Mouse (Mus musculus) liver, embryonic 11.5 days (tissue): Measurements from ENCODE around the gene Cacna1s. TPM values are rescaled to one million over a fixed set of nuclear protein-coding genes. Genes with fewer than 3 reads are reported as not detected.

ENCODE experiments used
- ATAC-seq: fragments of 200-750 bp; cut with Nextera tagmentation; replicated peaks from 2 replicates; pipeline ENCODE4 v1.8.0; 2017; ENCODE audit warnings: moderate number of reproducible peaks, mild to moderate bottlenecking, moderate TSS enrichment, moderate library complexity; ENCODE audit not compliant: low FRiP score
- DNase-seq: peaks from one replicate; pipeline ENCODE4 v3.0.0-alpha.2; 2017; ENCODE audit warnings: low spot score
- H3K27ac ChIP-seq: fragments of 300-500 bp; sonication (generic); 2 replicates; pipeline ENCODE4 v1.5.1; 2014; ENCODE audit warnings: mild to moderate bottlenecking, low read depth, low read length, control low read depth
- H3K27me3 ChIP-seq: fragments of 300-500 bp; sonication (generic); replicated peaks from 2 replicates; pipeline ENCODE4 v1.6.1; 2014; ENCODE audit warnings: low read length, mixed read lengths; ENCODE audit not compliant: control insufficient read depth, insufficient read depth
- H3K36me3 ChIP-seq: fragments of 300-500 bp; sonication (generic); 2 replicates; pipeline ENCODE4 v1.6.1; 2014; ENCODE audit warnings: mild to moderate bottlenecking, low read length, moderate library complexity, mixed read lengths; ENCODE audit not compliant: control insufficient read depth, insufficient read depth
- H3K4me1 ChIP-seq: fragments of 300-500 bp; sonication (generic); replicated peaks from 2 replicates; pipeline ENCODE4 v1.6.1; 2014; ENCODE audit warnings: low read length, mixed read lengths; ENCODE audit not compliant: control insufficient read depth, insufficient read depth
- H3K4me2 ChIP-seq: fragments of 300-500 bp; sonication (generic); 2 replicates; pipeline ENCODE4 v1.6.1; 2014; ENCODE audit warnings: mild to moderate bottlenecking, control low read depth, moderate library complexity
- H3K4me3 ChIP-seq: fragments of 300-500 bp; sonication (generic); 2 replicates; pipeline ENCODE4 v1.5.1; 2014; ENCODE audit warnings: low read depth, low read length, control low read depth
- H3K9ac ChIP-seq: fragments of 300-500 bp; sonication (generic); 2 replicates; pipeline ENCODE4 v1.6.1; 2014; ENCODE audit warnings: low read depth, low read length, control low read depth
- H3K9me3 ChIP-seq: fragments of 300-500 bp; sonication (generic); 2 replicates; pipeline ENCODE4 v1.6.1; 2016; ENCODE audit warnings: low read length, inconsistent platforms, mixed read lengths; ENCODE audit not compliant: control insufficient read depth
- WGBS: fragments of 180-500 bp; shearing (Covaris S2); extraction: QIAGEN DNeasy Blood & Tissue Kit; methylation state at CpG from one replicate; pipeline ENCODE4 v1.1.7; 2014; 5-methylcytosine and 5-hydroxymethylcytosine counted together
- polyA plus RNA-seq: library from polyadenylated mRNA; unstranded; fragments of >200 nt; fragmentation: Nextera tagmentation; extraction: Ambion mirVana; gene quantifications from 2 replicates; pipeline ENCODE4 v1.2.1, GENCODE M21; 2014

Cacna1s gene
- polyA plus RNA-seq, 1 experiment from 2014 or later: 0.45 TPM

DNA sequence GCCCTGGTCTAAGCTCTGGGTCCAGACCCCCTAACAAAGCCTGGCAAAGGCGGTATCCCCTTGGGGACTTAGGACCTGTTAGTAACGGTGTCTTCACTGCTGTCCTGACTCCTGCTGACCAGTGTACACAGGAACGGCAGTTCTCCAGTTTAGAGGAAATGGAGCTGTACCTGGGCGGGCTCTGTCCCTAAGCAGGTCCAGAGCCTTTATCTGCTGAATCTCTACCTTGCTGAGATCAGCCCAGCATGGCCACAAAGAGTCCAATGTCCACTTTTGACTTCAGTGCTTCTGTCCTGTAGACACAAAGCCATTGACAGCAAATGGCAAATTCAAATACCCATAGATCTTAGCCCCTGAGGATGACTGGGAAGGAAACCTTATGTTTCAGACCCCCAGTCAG lies 104.4 kb downstream of the Cacna1s start:
- no peaks in the 10 kb centered on the region for H3K9me3 ChIP-seq
- H3K4me2 ChIP-seq: no peak overlapping the region
- no peak for DNase-seq
- WGBS: 87% methylated on average over 4 of the region's 4 CpGs
- H3K9ac ChIP-seq: no peak overlapping the region
- ATAC-seq: no peak
- no peaks in the 10 kb centered on the region for H3K27me3 ChIP-seq
- H3K36me3 ChIP-seq: peaks cover 15% of the 10 kb centered on the region; the same call in 1 of the 2 replicates
- no peaks in the 10 kb centered on the region for H3K4me1 ChIP-seq
- H3K27ac ChIP-seq: no peak overlapping the region
- H3K4me3 ChIP-seq: no peak overlapping the region

DNA sequence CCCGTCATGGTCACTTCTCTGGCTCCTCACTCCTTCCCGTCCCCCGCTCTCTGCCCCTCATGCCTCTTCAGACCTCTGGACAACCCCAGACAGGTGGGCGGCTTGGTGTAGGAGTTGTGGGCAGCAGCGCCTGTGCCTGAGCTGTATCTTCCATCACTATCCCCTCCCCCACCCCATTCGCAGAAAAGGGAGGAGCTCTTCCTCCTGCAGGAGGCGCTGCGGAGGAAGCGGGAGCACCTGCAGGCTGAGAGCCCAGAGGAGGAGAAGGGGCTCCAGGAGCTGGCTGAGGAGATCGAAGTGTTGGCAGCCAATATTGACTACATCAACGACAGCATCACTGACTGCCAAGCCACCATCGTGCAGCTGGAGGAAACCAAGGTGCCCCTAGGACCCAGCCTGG lies 107.3 kb downstream of the Cacna1s start:
- Histone ChIP-seq H3K27me3 (no peaks in the 10 kb centered on the region), H3K36me3 (peaks cover 15% of the 10 kb centered on the region; the same call in 1 of the 2 replicates), H3K4me2 (no peak overlapping the region), H3K27ac (no peak overlapping the region), H3K4me1 (no peaks in the 10 kb centered on the region), H3K9ac (no peak overlapping the region), H3K9me3 (no peaks in the 10 kb centered on the region), H3K4me3 (no peak overlapping the region)
- ATAC-seq (no peak), DNase-seq (no peak)
- WGBS: 59% methylated on average over 12 of the region's 12 CpGs

GRCm38 (mm10) chr1:136160297-136160696 lies 107.7 kb downstream of the Cacna1s start:
- no peak for DNase-seq
- Histone ChIP-seq H3K4me3 (no peak overlapping the region), H3K9ac (no peak overlapping the region), H3K36me3 (peaks cover 15% of the 10 kb centered on the region; the same call in 1 of the 2 replicates), H3K4me2 (no peak overlapping the region), H3K9me3 (no peaks in the 10 kb centered on the region), H3K27ac (no peak overlapping the region), H3K27me3 (no peaks in the 10 kb centered on the region; the same call in 1 of the 2 replicates), H3K4me1 (no peaks in the 10 kb centered on the region)
- ATAC-seq: no peak
- WGBS: 90% methylated on average over 12 of the region's 12 CpGs

DNA sequence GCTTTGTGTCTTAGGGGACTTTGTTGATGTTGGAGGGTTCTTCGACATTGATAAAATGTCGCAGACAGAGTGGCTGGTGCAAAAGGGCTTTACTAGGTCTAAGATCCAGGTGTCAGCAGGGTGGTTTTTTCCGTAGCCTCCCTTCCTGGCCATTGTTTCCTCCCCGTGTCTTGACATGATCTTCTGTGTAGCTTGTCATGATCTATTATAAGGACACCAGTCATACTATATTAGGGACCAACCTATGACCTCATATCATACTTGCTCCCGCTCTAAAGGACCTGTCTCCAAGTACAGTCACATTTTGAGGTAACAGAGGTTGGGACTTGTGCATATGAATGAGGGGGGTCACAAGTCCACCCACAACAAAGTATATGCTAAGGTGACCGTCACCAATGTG lies 108.4 kb downstream of the Cacna1s start:
- H3K9ac ChIP-seq: no peak overlapping the region
- no peaks in the 10 kb centered on the region for H3K4me1 ChIP-seq
- DNase-seq: no peak
- H3K4me3 ChIP-seq: no peak overlapping the region
- H3K36me3 ChIP-seq: peaks cover 15% of the 10 kb centered on the region; the same call in 1 of the 2 replicates
- no peaks in the 10 kb centered on the region for H3K9me3 ChIP-seq
- H3K4me2 ChIP-seq: no peak overlapping the region
- WGBS: 86% methylated on average over 6 of the region's 6 CpGs
- no peak for ATAC-seq
- no peak overlapping the region for H3K27ac ChIP-seq
- no peaks in the 10 kb centered on the region; the same call in 1 of the 2 replicates for H3K27me3 ChIP-seq

GRCm38 (mm10) chr1:136161333-136161921 lies 108.9 kb downstream of the Cacna1s start:
- Histone ChIP-seq H3K4me3 (no peak overlapping the region), H3K36me3 (peaks cover 13% of the 10 kb centered on the region; the same call in 1 of the 2 replicates), H3K4me2 (no peak overlapping the region), H3K9me3 (no peaks in the 10 kb centered on the region), H3K27me3 (no peaks in the 10 kb centered on the region; the same call in 1 of the 2 replicates), H3K4me1 (no peaks in the 10 kb centered on the region), H3K27ac (no peak overlapping the region), H3K9ac (no peak overlapping the region)
- WGBS: 88% methylated on average over 7 of the region's 7 CpGs
- DNase-seq: no peak
- ATAC-seq: no peak

GRCm38 (mm10) chr1:136165436-136165835 lies 112.9 kb downstream of the Cacna1s start:
- Histone ChIP-seq H3K4me1 (no peaks in the 10 kb centered on the region), H3K9me3 (no peaks in the 10 kb centered on the region), H3K4me2 (no peak overlapping the region), H3K9ac (no peak overlapping the region), H3K4me3 (no peak overlapping the region), H3K27ac (no peak overlapping the region), H3K27me3 (no peaks in the 10 kb centered on the region; the same call in 1 of the 2 replicates), H3K36me3 (peaks cover 7% of the 10 kb centered on the region; the same call in 1 of the 2 replicates)
- DNase-seq: no peak
- ATAC-seq: no peak
- WGBS: 83% methylated on average over 2 of the region's 2 CpGs

DNA sequence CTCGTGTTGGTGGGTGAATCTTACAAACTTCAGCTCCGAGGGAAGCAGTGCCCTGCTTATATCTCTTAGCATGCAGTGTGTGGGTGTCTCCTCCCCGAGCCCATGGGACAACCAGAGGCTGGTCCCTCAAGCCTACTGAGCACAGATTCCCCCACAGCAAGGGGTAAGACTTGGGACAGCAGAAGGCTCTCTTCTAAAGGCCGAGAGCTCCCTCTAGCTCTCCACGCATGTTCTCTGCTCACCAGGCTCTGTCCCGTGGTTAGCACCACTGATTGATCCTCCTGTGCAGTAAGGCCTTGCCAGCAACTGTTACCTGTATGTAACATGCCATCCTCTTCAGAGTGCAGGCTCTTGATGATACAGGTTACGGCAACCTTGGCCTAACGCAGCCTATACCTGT lies 115.1 kb downstream of the Cacna1s start:
- DNase-seq: no peak
- Histone ChIP-seq H3K27me3 (no peaks in the 10 kb centered on the region; the same call in 1 of the 2 replicates), H3K9me3 (no peaks in the 10 kb centered on the region), H3K27ac (no peak overlapping the region), H3K36me3 (peaks cover 5% of the 10 kb centered on the region; the same call in 1 of the 2 replicates), H3K4me1 (0 out of 2 replicates have a peak, but pooled peaks cover under 1% of the 10 kb centered on the region), H3K9ac (no peak overlapping the region), H3K4me3 (no peak overlapping the region), H3K4me2 (no peak overlapping the region)
- 67% methylated on average over 8 of the region's 8 CpGs for WGBS
- no peak for ATAC-seq
